ENCODE assay signal across 29 mouse cellular contexts in the genomic region with DNA sequence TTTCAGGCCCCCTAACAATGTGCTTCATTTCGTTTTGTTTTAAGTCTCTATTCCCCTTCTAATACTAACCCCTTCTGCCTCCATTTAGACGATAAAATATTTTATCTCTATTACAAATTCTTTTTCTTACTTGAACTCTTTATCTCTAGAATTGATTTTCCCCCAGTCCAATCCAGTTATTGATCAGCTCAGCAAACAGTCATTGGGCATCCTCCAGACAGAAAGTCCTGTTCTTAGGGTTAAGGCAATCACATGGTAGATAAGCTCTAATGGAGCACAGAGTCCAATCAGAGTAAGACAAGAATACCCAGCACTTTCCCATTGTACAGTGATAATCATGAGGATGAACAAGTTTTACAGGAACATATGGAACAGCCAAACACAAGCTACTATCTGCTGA.
"Had no signal": no experiment of that assay in that cellular context is flagged by ENCODE, and none has a peak within 500 bp of the region (broad histone marks: within the 10 kb centered on the region; RNA-seq: fewer than 3 reads in every experiment).

No protein-coding gene starts in this region.

- H3K9ac ChIP-seq: embryonic facial prominence, embryonic 12.5 days; embryonic facial prominence, embryonic 13.5 days; embryonic facial prominence, embryonic 15.5 days; forebrain, embryonic 12.5 days; forebrain, embryonic 13.5 days; forebrain, embryonic 15.5 days; forebrain, postnatal 0 days had no signal

- H3K27me3 ChIP-seq: embryonic facial prominence, embryonic 12.5 days; embryonic facial prominence, embryonic 13.5 days; embryonic facial prominence, embryonic 15.5 days; forebrain, embryonic 12.5 days; forebrain, embryonic 13.5 days; forebrain, embryonic 15.5 days had no signal

- H3K4me1 ChIP-seq: embryonic facial prominence, embryonic 10.5 days; embryonic facial prominence, embryonic 12.5 days; embryonic facial prominence, embryonic 13.5 days; embryonic facial prominence, embryonic 15.5 days; forebrain, embryonic 10.5 days; forebrain, embryonic 12.5 days; forebrain, embryonic 13.5 days; forebrain, embryonic 15.5 days had no signal

- DNase-seq: cerebellum, adult 2 months; cerebellum, adult 8-10 months; cerebellum, adult 9-10 months; cerebellum, adult 9-11 months; cerebellum, postnatal 10 days; cerebellum, postnatal 14 days; cerebellum, postnatal 25 days; cerebellum, postnatal 36 days; embryo, embryonic 11 days; gastrocnemius, adult 2 months; gastrocnemius, postnatal 10 days; gastrocnemius, postnatal 14 days; gastrocnemius, postnatal 25 days; gastrocnemius, postnatal 36 days; heart, adult 11 months; heart, adult 18-20 months; heart, adult 2 months had no signal

- H3K4me2 ChIP-seq: embryonic facial prominence, embryonic 12.5 days; embryonic facial prominence, embryonic 13.5 days; embryonic facial prominence, embryonic 15.5 days; forebrain, embryonic 12.5 days; forebrain, embryonic 13.5 days; forebrain, embryonic 15.5 days had no signal

- ATAC-seq: forebrain, embryonic 13.5 days; forebrain, embryonic 14.5 days; forebrain, embryonic 15.5 days; forebrain, embryonic 16.5 days; forebrain, postnatal 0 days had no signal

- H3K36me3 ChIP-seq: embryonic facial prominence, embryonic 10.5 days; embryonic facial prominence, embryonic 12.5 days; embryonic facial prominence, embryonic 13.5 days; embryonic facial prominence, embryonic 15.5 days; forebrain, embryonic 10.5 days; forebrain, embryonic 12.5 days; forebrain, embryonic 15.5 days had no signal

- H3K27ac ChIP-seq: embryonic facial prominence, embryonic 10.5 days; embryonic facial prominence, embryonic 12.5 days; embryonic facial prominence, embryonic 13.5 days; embryonic facial prominence, embryonic 15.5 days; forebrain, embryonic 10.5 days; forebrain, embryonic 12.5 days; forebrain, embryonic 13.5 days; forebrain, embryonic 15.5 days; gastrocnemius, adult 2 months; heart, adult 2 months had no signal

- H3K4me3 ChIP-seq: embryonic facial prominence, embryonic 10.5 days; embryonic facial prominence, embryonic 12.5 days; embryonic facial prominence, embryonic 13.5 days; embryonic facial prominence, embryonic 15.5 days; erythroblast, embryonic 14.5 days; forebrain, embryonic 10.5 days; forebrain, embryonic 12.5 days; forebrain, embryonic 13.5 days; forebrain, embryonic 15.5 days; gastrocnemius, adult 2 months; heart, adult 2 months had no signal

- H3K9me3 ChIP-seq: embryonic facial prominence, embryonic 10.5 days; embryonic facial prominence, embryonic 12.5 days; embryonic facial prominence, embryonic 13.5 days; embryonic facial prominence, embryonic 15.5 days; forebrain, embryonic 10.5 days; forebrain, embryonic 12.5 days; forebrain, embryonic 13.5 days; forebrain, embryonic 15.5 days had no signal
